Mouse (Mus musculus): ENCODE measurements around the gene Ctnnbl1. TPM values are rescaled to one million over a fixed set of nuclear protein-coding genes. Genes with fewer than 3 reads are reported as not detected.

Gene Ctnnbl1
- total RNA-seq, 4 experiments from 2014 or later = 24.6 to 28.4 (median 27.7) TPM

DNA sequence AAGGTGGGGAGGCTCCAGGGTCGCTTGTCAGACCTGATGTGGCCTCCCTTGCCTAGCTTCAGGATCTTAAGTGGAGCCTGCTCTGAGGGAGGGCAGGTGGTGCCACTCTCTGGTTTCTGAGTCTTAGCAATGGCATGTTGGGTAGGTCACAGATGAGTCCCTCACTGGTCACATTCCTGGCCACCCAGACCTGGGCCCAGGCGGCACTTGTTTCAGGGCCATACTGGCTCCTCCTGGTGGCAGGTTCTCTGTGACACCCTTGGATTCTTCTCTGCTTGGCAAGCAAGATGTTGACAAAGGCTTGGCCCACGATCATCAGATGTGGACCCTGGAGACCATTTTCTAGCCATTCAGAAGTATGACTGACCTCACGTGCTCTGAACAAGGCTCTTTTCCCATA is 195.5 kb downstream of the Ctnnbl1 start:
- no peak for DNase-seq (ENCODE audit: low spot score in 2 of 2)

DNA sequence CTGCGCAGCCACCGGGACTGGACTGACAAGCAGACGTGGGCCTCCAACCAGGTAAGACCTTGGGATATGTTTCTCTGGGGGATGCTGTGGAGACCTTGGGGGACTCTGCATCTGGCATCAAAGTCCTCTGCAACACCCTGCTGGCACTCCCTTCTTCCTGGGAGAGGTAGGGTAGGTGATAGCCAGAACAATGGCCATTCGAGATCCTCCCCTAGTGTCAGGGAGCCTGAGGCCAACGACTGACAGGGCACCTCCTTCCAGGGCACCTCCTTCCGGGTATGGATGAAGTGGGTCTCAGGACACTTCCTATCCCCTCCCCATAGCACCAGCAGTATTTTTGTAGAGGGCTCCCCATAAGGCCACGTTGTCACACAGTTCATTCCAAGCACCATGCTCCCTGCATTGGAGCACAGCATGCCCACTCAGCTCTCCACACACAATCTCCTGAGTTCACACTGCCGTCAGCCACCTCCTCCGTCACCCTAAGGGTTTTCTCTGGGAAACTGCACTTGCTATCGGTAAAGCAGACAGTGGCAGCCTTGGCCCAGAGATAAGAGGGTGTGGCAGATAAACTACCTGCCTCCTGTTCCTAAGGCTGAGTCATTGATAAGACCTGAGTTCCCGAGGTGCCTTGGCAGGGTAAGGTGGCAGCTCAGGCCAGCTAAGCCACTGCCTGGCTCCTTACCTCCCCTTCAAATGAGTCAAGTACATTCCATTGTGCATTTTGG is 198.4 kb downstream of the Ctnnbl1 start:
- no peak for DNase-seq (ENCODE audit: low spot score in 2 of 2)

DNA sequence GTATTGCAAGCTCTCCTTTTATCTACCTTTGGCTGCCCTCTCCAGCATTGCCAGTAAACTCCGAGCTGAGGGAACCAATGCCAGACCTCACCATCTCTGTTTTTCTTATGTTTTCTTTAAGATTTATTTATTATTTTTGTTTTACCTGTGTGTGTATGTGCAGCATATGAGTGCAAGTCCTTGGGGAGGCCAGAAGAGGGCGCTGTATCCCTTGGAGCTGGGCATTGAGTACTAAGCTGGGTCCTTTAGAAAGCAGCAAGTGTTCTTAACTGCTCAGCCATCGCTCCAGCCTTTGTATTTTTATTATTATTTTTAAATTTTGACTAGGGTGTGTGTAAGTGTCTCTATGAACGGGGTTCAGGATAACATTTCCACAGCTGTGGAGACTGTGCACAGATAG is 199.5 kb downstream of the Ctnnbl1 start:
- DNase-seq (ENCODE audit: low spot score in 2 of 2) = no peak

DNA sequence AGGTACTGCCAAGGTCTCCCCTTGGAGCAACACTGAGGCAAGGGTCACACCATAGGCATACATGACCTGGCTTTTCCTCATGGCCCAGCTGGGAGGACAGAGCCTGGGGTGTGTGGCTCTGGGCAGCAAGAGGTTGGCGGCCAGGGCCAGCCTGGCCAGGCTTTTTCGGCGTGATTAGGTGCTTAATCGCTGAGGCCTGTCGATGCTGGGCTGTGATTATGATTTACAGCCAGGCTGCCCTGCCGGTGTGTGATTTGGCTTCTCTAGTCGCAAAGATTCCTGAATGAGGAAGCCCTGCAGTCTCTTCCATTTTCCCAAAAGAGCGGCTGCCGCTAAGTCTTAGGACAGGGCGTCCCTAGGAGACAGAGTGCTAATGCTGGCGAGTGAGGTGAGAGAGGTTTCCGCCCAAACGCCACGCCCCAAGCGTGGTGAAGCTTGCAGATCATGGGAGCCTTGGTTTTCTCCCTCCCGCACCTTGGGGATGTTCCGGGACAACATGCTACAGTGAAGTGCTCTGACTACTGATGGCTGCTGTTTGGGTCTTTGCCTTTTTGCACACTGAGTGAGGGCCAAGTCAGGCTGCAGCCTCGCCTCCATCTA is 203.5 kb downstream of the Ctnnbl1 start:
- DNase-seq (ENCODE audit: low spot score in 2 of 2) = no peak

Other genes with a start within 250 kb of the Ctnnbl1 start
- 100 to 1,000 TPM; 199 to 269 (median 247) TPM for gene Nnat, start 177.3 kb upstream of the Ctnnbl1 start, total RNA-seq (2022)
- gene Blcap, start 166.1 kb upstream of the Ctnnbl1 start, total RNA-seq (2022) = 100 to 1,000 TPM; 117 to 129 (median 119) TPM
- 100 to 1,000 TPM; 131 to 164 (median 153) TPM for gene Vstm2l, start 177.3 kb downstream of the Ctnnbl1 start, total RNA-seq (2022)

Measured in left cerebral cortex, adult 8-10 months (tissue).